Mouse (Mus musculus) c-Kit-positive CD71-negative TER-119-negative erythroid progenitor cells, embryonic 14.5 days (primary cell): ENCODE results near the gene Muc13.

ENCODE experiments used
- DNase-seq: peaks from one replicate; pipeline ENCODE4 v3.0.0-alpha.2; 2013; ENCODE audit warnings: low read depth

Gene Muc13

GRCm38 (mm10) chr16:33793846-33794791, at the start of gene Muc13:
Muc13 (plus strand) TSS chr16:33794037.
- DNase-seq = no peak

- DNase-seq = no peak
These were observed 49.0 kb upstream of the Muc13 start for GRCm38 (mm10) chr16:33744622-33745419.

GRCm38 (mm10) chr16:33745457-33745856, 48.4 kb upstream of the Muc13 start:
- no peak for DNase-seq

- DNase-seq = no peak
These were observed 47.7 kb upstream of the Muc13 start for GRCm38 (mm10) chr16:33746074-33746676.

- no peak for DNase-seq
These were observed 46.4 kb upstream of the Muc13 start for GRCm38 (mm10) chr16:33747346-33747954.

- DNase-seq = no peak
These were observed 45.8 kb upstream of the Muc13 start for GRCm38 (mm10) chr16:33747994-33748393.

GRCm38 (mm10) chr16:33751152-33751551, 42.7 kb upstream of the Muc13 start:
- DNase-seq = no peak

- DNase-seq = no peak
These were observed 42.2 kb upstream of the Muc13 start for GRCm38 (mm10) chr16:33751590-33751989.

- no peak for DNase-seq
These were observed 40.8 kb upstream of the Muc13 start for GRCm38 (mm10) chr16:33752904-33753578.

GRCm38 (mm10) chr16:33755293-33755692, 38.5 kb upstream of the Muc13 start:
- DNase-seq = no peak

GRCm38 (mm10) chr16:33755961-33756360, 37.9 kb upstream of the Muc13 start:
- no peak for DNase-seq

- DNase-seq = no peak
These were observed 37.4 kb upstream of the Muc13 start for GRCm38 (mm10) chr16:33756396-33756795.

- no peak for DNase-seq
These were observed 34.6 kb upstream of the Muc13 start for GRCm38 (mm10) chr16:33759207-33759606.

GRCm38 (mm10) chr16:33760542-33760941, 33.3 kb upstream of the Muc13 start:
- DNase-seq = no peak

- no peak for DNase-seq
These were observed 32.8 kb upstream of the Muc13 start for GRCm38 (mm10) chr16:33760996-33761395.

GRCm38 (mm10) chr16:33764501-33765193, 29.2 kb upstream of the Muc13 start:
- DNase-seq = no peak

- no peak for DNase-seq
These were observed 28.4 kb upstream of the Muc13 start for GRCm38 (mm10) chr16:33765477-33765876.

- DNase-seq = no peak
These were observed 27.5 kb upstream of the Muc13 start for GRCm38 (mm10) chr16:33766309-33766708.

- no peak for DNase-seq
These were observed 27.1 kb upstream of the Muc13 start for GRCm38 (mm10) chr16:33766757-33767156.

- no peak for DNase-seq
These were observed 25.2 kb upstream of the Muc13 start for GRCm38 (mm10) chr16:33768491-33769278.
